22 mouse cellular contexts compared by ENCODE assay signal in the genomic region with DNA sequence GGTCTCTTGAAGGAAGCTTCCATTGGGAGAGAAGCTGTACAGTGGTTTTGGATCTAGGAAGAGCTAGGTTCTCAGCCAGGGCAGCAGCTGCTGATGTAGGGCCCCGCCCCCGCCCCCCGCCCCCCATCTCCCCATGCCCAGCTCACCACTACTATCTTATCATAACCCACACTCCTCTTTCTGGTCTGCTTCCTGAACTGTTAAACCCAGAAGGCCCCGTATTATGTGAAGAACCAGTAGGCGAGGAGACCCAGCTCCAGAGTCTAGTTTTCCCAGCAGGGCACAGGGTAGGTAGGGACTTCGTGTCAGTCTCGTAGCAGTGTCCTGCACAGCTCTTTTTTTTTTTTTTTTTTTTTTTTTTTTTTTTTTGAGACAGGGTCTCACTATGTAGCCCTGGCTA.
A peak's percentile ranks its signal among the peaks of the same experiment; 100 is the strongest.
DNase-seq lines count a peak whose midpoint lies in the region; ATAC-seq and TF ChIP-seq lines count a peak whose summit lies in the region.
"Had no signal": no experiment of that assay in that cellular context is flagged by ENCODE, and none has a peak within 500 bp of the region (broad histone marks: within the 10 kb centered on the region; RNA-seq: fewer than 3 reads in every experiment).

No protein-coding gene starts in this region.

- TF ChIP-seq CTCF in spleen, adult 2 months (IDR thresholded peaks at IDR 0.05; ENCODE audit: extremely low read depth, insufficient read depth, insufficient read length, insufficient replicate concordance) = no peak

- H3K9me3 ChIP-seq in liver, embryonic 12.5 days (replicated peaks) = no peaks in the 10 kb centered on the region
- H3K9me3 ChIP-seq in embryonic facial prominence, embryonic 10.5 days = no peaks in the 10 kb centered on the region
- H3K9me3 ChIP-seq: embryonic facial prominence, embryonic 13.5 days; limb, embryonic 12.5 days; midbrain, embryonic 10.5 days had no signal

- no peak for DNase-seq in spleen, adult 2 months (ENCODE audit: low read depth in 1 of 2, low spot score in 2 of 2)
- DNase-seq in spleen, adult 18-20 months = no peak
- no peak for DNase-seq in embryo, embryonic 10 days (ENCODE audit: low spot score)
- no peak for DNase-seq in embryonic facial prominence, embryonic 10.5 days (ENCODE audit: low spot score)
- DNase-seq: adrenal gland, postnatal 36 days; cerebellum, adult 9-10 months; gastrocnemius, postnatal 25 days; kidney, adult 9 months; kidney, postnatal 14 days; layer of hippocampus, postnatal 36 days; lung, adult 2 months; lung, postnatal 14 days had no signal

- H3K4me1 ChIP-seq in spleen, adult 2 months (ENCODE audit: control insufficient read depth, insufficient read depth, insufficient read length) = peaks cover 28% of the 10 kb centered on the region; the same call in 1 of the 2 replicates
- H3K4me1 ChIP-seq in liver, embryonic 12.5 days = peaks cover 68% of the 10 kb centered on the region
- no peaks in the 10 kb centered on the region for H3K4me1 ChIP-seq in embryonic facial prominence, embryonic 10.5 days
- H3K4me1 ChIP-seq: limb, embryonic 12.5 days had no signal

- WGBS in spleen, adult 2 months = 70% methylated on average over 7 of the region's 7 CpGs
- 20% methylated on average over 7 of the region's 7 CpGs for WGBS in liver, embryonic 12.5 days (ENCODE audit: insufficient replicate concordance)
- WGBS in embryonic facial prominence, embryonic 10.5 days = 82% methylated on average over 7 of the region's 7 CpGs

- H3K27me3 ChIP-seq in spleen, adult 2 months (ENCODE audit: control insufficient read depth, insufficient read depth, low read length) = no peaks in the 10 kb centered on the region
- no peaks in the 10 kb centered on the region for H3K27me3 ChIP-seq in liver, embryonic 12.5 days (replicated peaks)
- H3K27me3 ChIP-seq in embryonic facial prominence, embryonic 10.5 days (replicated peaks; ENCODE audit: low read depth, poor library complexity, severe bottlenecking) = no peaks in the 10 kb centered on the region
- H3K27me3 ChIP-seq: embryonic facial prominence, embryonic 13.5 days; limb, embryonic 12.5 days had no signal

- peak overlapping the region; percentile 59 for H3K9ac ChIP-seq in liver, embryonic 12.5 days
- H3K9ac ChIP-seq: embryonic facial prominence, embryonic 13.5 days; limb, embryonic 12.5 days had no signal

- TF ChIP-seq POLR2A in spleen, adult 2 months (IDR thresholded peaks at IDR 0.05; ENCODE audit: low read depth, low read length) = no peak

- H3K4me3 ChIP-seq in spleen, adult 2 months (ENCODE audit: extremely low read depth, insufficient read depth, insufficient read length) = no peak overlapping the region
- no peak overlapping the region for H3K4me3 ChIP-seq in liver, embryonic 12.5 days
- no peak overlapping the region for H3K4me3 ChIP-seq in embryonic facial prominence, embryonic 10.5 days
- H3K4me3 ChIP-seq: embryonic facial prominence, embryonic 13.5 days; limb, embryonic 12.5 days; midbrain, embryonic 10.5 days had no signal

- ATAC-seq in common myeloid progenitor, adult 5-6 weeks (replicated peaks; ENCODE audit: low read depth, poor library complexity, severe bottlenecking) = peak; percentile 27
- ATAC-seq in liver, embryonic 12.5 days = peak; percentile 87
- ATAC-seq in megakaryocyte progenitor cell, adult 5-6 weeks (replicated peaks; ENCODE audit: poor library complexity) = peak; percentile 23
- ATAC-seq in granulocyte monocyte progenitor cell, adult 5-6 weeks (replicated peaks; ENCODE audit: poor library complexity, severe bottlenecking) = no peak
- ATAC-seq: forebrain, embryonic 16.5 days; hindbrain, postnatal 0 days; intestine, embryonic 16.5 days had no signal

- peak overlapping the region; percentile 62 for H3K4me2 ChIP-seq in liver, embryonic 12.5 days
- H3K4me2 ChIP-seq: embryonic facial prominence, embryonic 13.5 days; limb, embryonic 12.5 days had no signal

- no peaks in the 10 kb centered on the region for H3K36me3 ChIP-seq in spleen, adult 2 months (ENCODE audit: control insufficient read depth, insufficient read depth, low read length)
- H3K36me3 ChIP-seq in liver, embryonic 12.5 days = no peaks in the 10 kb centered on the region
- no peaks in the 10 kb centered on the region for H3K36me3 ChIP-seq in embryonic facial prominence, embryonic 10.5 days (replicated peaks)
- H3K36me3 ChIP-seq: embryonic facial prominence, embryonic 13.5 days; limb, embryonic 12.5 days; midbrain, embryonic 10.5 days had no signal

- H3K27ac ChIP-seq in spleen, adult 2 months (ENCODE audit: insufficient read depth, low read length) = 0 out of 2 replicates have a peak overlapping the region, but pooled peaks have one; percentile 17
- peak overlapping the region; percentile 91 for H3K27ac ChIP-seq in liver, embryonic 12.5 days
- no peak overlapping the region for H3K27ac ChIP-seq in embryonic facial prominence, embryonic 10.5 days (replicated peaks)
- H3K27ac ChIP-seq: embryonic facial prominence, embryonic 13.5 days; hindbrain, postnatal 0 days; limb, embryonic 12.5 days; midbrain, embryonic 10.5 days had no signal
